Mouse (Mus musculus) embryonic facial prominence, embryonic 11.5 days (tissue): Measurements from ENCODE around the gene Qsox1. TPM values are rescaled to one million over a fixed set of nuclear protein-coding genes. Genes with fewer than 3 reads are reported as not detected.

Experiments
- ATAC-seq: fragments of 200-750 bp; cut with Nextera tagmentation; replicated peaks from 2 replicates; pipeline ENCODE4 v1.8.0; 2017; ENCODE audit warnings: low read depth; ENCODE audit not compliant: insufficient number of reproducible peaks, low FRiP score, low TSS enrichment
- DNase-seq: peaks from one replicate; pipeline ENCODE4 v3.0.0-alpha.2; 2015; ENCODE audit warnings: low spot score
- H3K27ac ChIP-seq: fragments of 300-500 bp; sonication (generic); replicated peaks from 2 replicates; pipeline ENCODE4 v1.5.1; 2014; ENCODE audit warnings: mild to moderate bottlenecking, low read depth, low read length, control low read depth
- H3K27me3 ChIP-seq: fragments of 300-500 bp; sonication (generic); 2 replicates; pipeline ENCODE4 v1.6.1; 2014; ENCODE audit warnings: mild to moderate bottlenecking, low read length, moderate library complexity, mixed read lengths; ENCODE audit not compliant: control insufficient read depth, insufficient read depth
- H3K36me3 ChIP-seq: fragments of 300-500 bp; sonication (generic); replicated peaks from 2 replicates; pipeline ENCODE4 v1.6.1; 2014; ENCODE audit warnings: low read depth, mild to moderate bottlenecking, low read length, moderate library complexity, mixed read lengths; ENCODE audit not compliant: control insufficient read depth, insufficient read depth
- H3K4me1 ChIP-seq: fragments of 300-500 bp; sonication (generic); 2 replicates; pipeline ENCODE4 v1.6.1; 2014; ENCODE audit warnings: low read length, mixed read lengths; ENCODE audit not compliant: control insufficient read depth, insufficient read depth
- H3K4me2 ChIP-seq: fragments of 300-500 bp; sonication (generic); 2 replicates; pipeline ENCODE4 v1.6.1; 2014; ENCODE audit warnings: low read depth, mild to moderate bottlenecking, control low read depth, low read length, moderate library complexity
- H3K4me3 ChIP-seq: fragments of 300-500 bp; sonication (generic); 2 replicates; pipeline ENCODE4 v1.5.1; 2014; ENCODE audit warnings: low read depth, low read length, control low read depth
- H3K9ac ChIP-seq: fragments of 300-500 bp; sonication (generic); replicated peaks from 2 replicates; pipeline ENCODE4 v1.6.1; 2014; ENCODE audit warnings: mild to moderate bottlenecking, control low read depth, low read length
- H3K9me3 ChIP-seq: fragments of 300-500 bp; sonication (generic); replicated peaks from 2 replicates; pipeline ENCODE4 v1.6.1; 2016; ENCODE audit warnings: mild to moderate bottlenecking, low read length, inconsistent platforms, mixed read lengths; ENCODE audit not compliant: control insufficient read depth
- WGBS: fragments of 180-500 bp; shearing (Covaris S2); extraction: QIAGEN DNeasy Blood & Tissue Kit; methylation state at CpG from one replicate; pipeline ENCODE4 v1.1.7; 2014; 5-methylcytosine and 5-hydroxymethylcytosine counted together
- polyA plus RNA-seq: library from polyadenylated mRNA; unstranded; fragments of >200 nt; fragmentation: Nextera tagmentation; extraction: Ambion mirVana; gene quantifications from 2 replicates; pipeline ENCODE4 v1.2.1, GENCODE M21; 2014

Qsox1 gene
- polyA plus RNA-seq, 1 experiment from 2014 or later, result 6.8 TPM

DNA sequence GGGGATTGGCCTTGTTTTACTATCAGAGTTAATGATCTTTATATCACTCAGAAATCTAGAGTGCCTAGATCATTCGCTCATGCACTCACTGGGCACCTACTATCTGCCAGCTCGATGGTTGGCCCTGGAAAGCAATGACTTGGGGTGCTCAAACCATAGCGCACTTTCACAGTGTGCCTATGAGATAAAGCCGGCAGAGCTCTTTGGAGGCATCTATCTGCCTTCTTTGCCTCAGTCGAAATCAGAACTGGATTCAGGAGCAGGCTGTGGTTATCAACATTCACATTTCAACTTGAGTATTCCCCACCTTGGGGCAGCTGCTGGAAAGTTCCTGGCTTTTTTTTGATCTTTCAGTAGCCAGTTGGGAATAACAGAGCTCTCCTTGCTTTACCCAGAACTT lies 64.8 kb downstream of the Qsox1 start:
- ATAC-seq (no peak), DNase-seq (no peak)
- Histone ChIP-seq H3K4me2 (no peak overlapping the region), H3K4me3 (no peak overlapping the region), H3K27me3 (peaks cover 74% of the 10 kb centered on the region), H3K27ac (no peak overlapping the region), H3K4me1 (peaks cover 3% of the 10 kb centered on the region; the same call in 1 of the 2 replicates), H3K9me3 (no peaks in the 10 kb centered on the region), H3K9ac (no peak overlapping the region), H3K36me3 (no peaks in the 10 kb centered on the region)
- 72% methylated on average over 5 of the region's 5 CpGs for WGBS

GRCm38 (mm10) chr1:155747011-155747410 lies 65.7 kb downstream of the Qsox1 start:
- 12% methylated on average over 8 of the region's 8 CpGs for WGBS

GRCm38 (mm10) chr1:155742411-155743363 lies 70.0 kb downstream of the Qsox1 start:
- H3K4me1 ChIP-seq, result peaks cover 16% of the 10 kb centered on the region
- H3K36me3 ChIP-seq, result no peaks in the 10 kb centered on the region
- WGBS, result under 1% methylated on average over 79 of the region's 81 CpGs
- DNase-seq (peak; percentile 26), ATAC-seq (peak; percentile 57; the same call in 1 of the 2 replicates)
- peak overlapping the region; percentile 86 for H3K4me2 ChIP-seq
- no peaks in the 10 kb centered on the region for H3K9me3 ChIP-seq
- no peak overlapping the region for H3K9ac ChIP-seq
- H3K27me3 ChIP-seq, result peaks cover 76% of the 10 kb centered on the region
- H3K4me3 ChIP-seq, result peak overlapping the region; percentile 42
- no peak overlapping the region for H3K27ac ChIP-seq

More at GRCm38 (mm10) chr1:155747011-155747410, 65.7 kb downstream of the Qsox1 start:
- no peaks in the 10 kb centered on the region for H3K36me3 ChIP-seq
- no peak overlapping the region for H3K4me3 ChIP-seq
- no peak overlapping the region for H3K9ac ChIP-seq
- H3K9me3 ChIP-seq, result no peaks in the 10 kb centered on the region
- peaks cover 12% of the 10 kb centered on the region for H3K4me1 ChIP-seq
- ATAC-seq, result no peak
- H3K27ac ChIP-seq, result no peak overlapping the region
- no peak overlapping the region for H3K4me2 ChIP-seq
- peaks cover 77% of the 10 kb centered on the region for H3K27me3 ChIP-seq
- no peak for DNase-seq

- peak overlapping the region; percentile 86 for H3K4me2 ChIP-seq
- no peaks in the 10 kb centered on the region for H3K9me3 ChIP-seq
- no peak overlapping the region for H3K27ac ChIP-seq
- H3K4me3 ChIP-seq, result peak overlapping the region; percentile 42
- peaks cover 81% of the 10 kb centered on the region for H3K27me3 ChIP-seq
- H3K36me3 ChIP-seq, result no peaks in the 10 kb centered on the region
- ATAC-seq (peak; percentile 58; the same call in 1 of the 2 replicates), DNase-seq (peak; percentile 63)
- H3K4me1 ChIP-seq, result peaks cover 16% of the 10 kb centered on the region
- WGBS, result 0% methylated on average over 22 of the region's 26 CpGs
- 0 out of 2 replicates have a peak overlapping the region, but pooled peaks have one; percentile 18 for H3K9ac ChIP-seq
Observed at GRCm38 (mm10) chr1:155741988-155742387, 70.7 kb downstream of the Qsox1 start.

DNA sequence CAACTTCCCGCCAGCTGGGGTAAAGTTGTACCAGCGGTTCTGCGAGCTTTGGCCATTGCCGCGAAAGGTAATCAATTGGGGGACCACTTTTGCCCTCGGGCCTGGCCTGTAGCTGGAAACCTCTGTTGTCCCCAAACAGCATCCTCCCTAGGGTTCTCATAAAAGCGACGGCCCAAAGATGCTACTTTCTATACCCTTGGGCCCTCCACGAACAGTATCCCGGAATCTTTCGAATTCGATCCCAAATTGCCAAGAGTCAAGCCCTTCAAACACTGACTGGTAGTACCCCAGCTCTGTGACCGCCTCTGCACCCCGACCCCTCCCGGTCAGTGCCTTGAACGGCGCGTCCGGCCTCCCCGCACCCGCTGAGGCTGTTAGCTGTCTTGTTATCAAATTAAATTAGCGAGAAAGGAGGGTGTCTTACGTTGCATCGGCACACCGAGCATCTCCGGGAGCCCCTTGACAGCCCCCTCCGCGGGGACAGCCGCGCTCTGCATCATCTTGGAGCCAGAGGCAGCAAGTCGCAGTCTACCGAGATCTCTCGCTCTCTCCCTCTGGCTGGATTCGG lies 71.2 kb downstream of the Qsox1 start:
- Histone ChIP-seq H3K27me3 (peaks cover 80% of the 10 kb centered on the region), H3K4me1 (peaks cover 16% of the 10 kb centered on the region), H3K4me2 (peak overlapping the region; percentile 86), H3K4me3 (peak overlapping the region; percentile 42), H3K27ac (no peak overlapping the region), H3K9me3 (no peaks in the 10 kb centered on the region), H3K36me3 (no peaks in the 10 kb centered on the region), H3K9ac (peak overlapping the region; percentile 18; the same call in 1 of the 2 replicates)
- DNase-seq, result no peak
- under 1% methylated on average over 34 of the region's 34 CpGs for WGBS
- 0 out of 2 replicates have a peak, but pooled peaks have one; percentile 1 for ATAC-seq

- Histone ChIP-seq H3K9ac (no peak overlapping the region), H3K27me3 (peaks cover 78% of the 10 kb centered on the region), H3K4me3 (peak overlapping the region; percentile 42), H3K4me2 (peak overlapping the region; percentile 86), H3K9me3 (no peaks in the 10 kb centered on the region), H3K36me3 (no peaks in the 10 kb centered on the region), H3K27ac (no peak overlapping the region), H3K4me1 (peaks cover 16% of the 10 kb centered on the region)
- peak; percentile 66 for DNase-seq
- under 1% methylated on average over 44 of the region's 44 CpGs for WGBS
- ATAC-seq, result no peak
Observed at GRCm38 (mm10) chr1:155740622-155741377, 71.9 kb downstream of the Qsox1 start.

DNA sequence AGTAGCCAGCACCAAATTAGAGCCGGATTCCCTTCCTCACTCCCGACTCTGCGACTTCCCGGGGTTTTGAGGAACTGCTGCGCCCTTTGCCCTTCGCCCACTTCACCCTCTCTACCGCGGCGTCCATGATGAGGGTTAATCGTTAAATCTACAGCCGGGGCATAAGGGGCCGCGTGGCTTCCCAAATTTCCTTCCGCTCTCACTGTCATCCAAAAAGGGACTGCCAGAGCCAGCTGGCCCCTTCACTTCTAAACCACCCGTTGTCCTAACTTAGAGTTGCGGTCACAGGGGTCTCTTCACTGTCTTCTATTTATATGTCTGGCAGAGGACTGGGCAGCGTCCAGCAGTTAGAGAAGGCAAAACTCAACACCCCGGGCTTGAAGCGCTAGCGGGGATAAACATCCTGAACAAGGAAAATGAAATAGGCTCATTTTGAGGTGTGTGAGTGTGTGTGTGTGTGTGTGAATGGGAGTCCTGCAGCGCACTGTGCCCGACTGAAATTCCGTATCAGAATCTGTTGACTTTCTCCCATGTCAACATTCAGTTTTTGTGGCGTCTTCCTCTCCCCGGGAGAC lies 74.8 kb downstream of the Qsox1 start:
- Histone ChIP-seq H3K9me3 (no peaks in the 10 kb centered on the region), H3K4me1 (peaks cover 13% of the 10 kb centered on the region), H3K4me3 (no peak overlapping the region), H3K9ac (no peak overlapping the region), H3K27me3 (peaks cover 84% of the 10 kb centered on the region), H3K36me3 (no peaks in the 10 kb centered on the region), H3K4me2 (no peak overlapping the region), H3K27ac (no peak overlapping the region)
- WGBS, result under 1% methylated on average over 25 of the region's 25 CpGs
- DNase-seq (no peak), ATAC-seq (no peak)
